In genomic region chr17:25433617-25434606, GRCm38 (mm10) we compare ENCODE assay signal across 8 mouse cellular contexts. TPM values are rescaled to one million over a fixed set of nuclear protein-coding genes. Genes with fewer than 3 reads are reported as not detected.
A peak's percentile ranks its signal among the peaks of the same experiment; 100 is the strongest.
DNase-seq lines count a peak whose midpoint lies in the region; ATAC-seq lines count a peak whose summit lies in the region.

Cacna1h (minus strand) TSS chr17:25433783.

- peaks cover 91% of the 10 kb centered on the region for H3K27me3 ChIP-seq in megakaryocyte, embryonic 14.5 days (replicated peaks)
- peaks cover 12% of the 10 kb centered on the region for H3K27me3 ChIP-seq in embryonic facial prominence, embryonic 13.5 days

- H3K27ac ChIP-seq in embryonic facial prominence, embryonic 13.5 days: peak within 1 kb of the TSS; percentile 89

- H3K4me2 ChIP-seq in embryonic facial prominence, embryonic 13.5 days: peak within 1 kb of the TSS; percentile 93

- intact Hi-C loops in heart, postnatal 10 days (cut with DNase I): loop anchor here (2.0 kb wide), 1 partner anchor 33 kb away; no protein-coding TSS in a partner anchor

- H3K36me3 ChIP-seq in megakaryocyte, embryonic 14.5 days (replicated peaks; ENCODE audit: low read length): no peaks in the 10 kb centered on the region
- H3K36me3 ChIP-seq in embryonic facial prominence, embryonic 13.5 days: peaks cover 5% of the 10 kb centered on the region

- no peak for ATAC-seq in megakaryocyte, adult 5-6 weeks (ENCODE audit: poor library complexity, severe bottlenecking)
- ATAC-seq in embryonic facial prominence, embryonic 13.5 days (ENCODE audit: insufficient number of reproducible peaks, insufficient read depth, low FRiP score, low TSS enrichment, low read depth): peak; percentile 84
- ATAC-seq in erythroid progenitor cell, adult 5-6 weeks (replicated peaks; ENCODE audit: low FRiP score, poor library complexity, severe bottlenecking): no peak

- peaks cover 14% of the 10 kb centered on the region for H3K4me1 ChIP-seq in megakaryocyte, embryonic 14.5 days
- peaks cover 64% of the 10 kb centered on the region for H3K4me1 ChIP-seq in embryonic facial prominence, embryonic 13.5 days

- H3K4me3 ChIP-seq in megakaryocyte, embryonic 14.5 days (replicated peaks): peak within 1 kb of the TSS; percentile 71
- peak within 1 kb of the TSS; percentile 84 for H3K4me3 ChIP-seq in embryonic facial prominence, embryonic 13.5 days

- peaks cover 4% of the 10 kb centered on the region; the same call in 1 of the 2 replicates for H3K9me3 ChIP-seq in megakaryocyte, embryonic 14.5 days
- H3K9me3 ChIP-seq in embryonic facial prominence, embryonic 13.5 days: no peaks in the 10 kb centered on the region

- H3K9ac ChIP-seq in embryonic facial prominence, embryonic 13.5 days: peak within 1 kb of the TSS; percentile 86

- DNase-seq in heart, postnatal 10 days: peak; percentile 55 to 70
- peak; percentile 79 to 84 for DNase-seq in layer of hippocampus, postnatal 14 days (ENCODE audit: low spot score in 2 of 2)
- DNase-seq in lung, postnatal 14 days: peak; percentile 32
- peak; percentile 66 for DNase-seq in right cerebral cortex, postnatal 25 days

- WGBS in embryonic facial prominence, embryonic 13.5 days: under 1% methylated on average over 88 of the region's 103 CpGs

RNA-seq across cellular contexts. Expression of gene Cacna1h, which starts in this region (rescaled TPM):
- polyA plus RNA-seq in megakaryocyte, embryonic 14.5 days (2012; ENCODE audit: insufficient read depth, low replicate concordance): not detected in 2 replicates
- total RNA-seq in megakaryocyte, adult 5-6 weeks (2015): 0.05 TPM in 1 of 2 replicates, not detected in the other
- not detected in 2 replicates for total RNA-seq in megakaryocyte, adult 5-6 weeks (2017)
- polyA plus RNA-seq in embryonic facial prominence, embryonic 13.5 days (2015; fragmentation: Nextera tagmentation; extraction: Ambion mirVana): 6.2 and 8.6 TPM in 2 replicates
- 1 to 10 TPM; 7.9 to 8.4 TPM for total RNA-seq in heart, postnatal 10 days (2021)
- 10 to 100 TPM; 80.9 to 98.4 TPM for total RNA-seq in layer of hippocampus, postnatal 14 days (2021)
- total RNA-seq in erythroid progenitor cell, adult 5-6 weeks (2015; ENCODE audit: low replicate concordance): 10.5 TPM in 1 of 2 replicates, not detected in the other
- total RNA-seq in erythroid progenitor cell, adult 5-6 weeks (2017; ENCODE audit: low replicate concordance): 0.91 and 2.3 TPM in 2 replicates

Comparison
In these comparisons a context has a peak if more than half of its experiments do, and no peak if none do; other contexts are left out.
1. RNA of gene Cacna1h (total RNA-seq): 80.9 to 98.4 TPM in layer of hippocampus, postnatal 14 days; 0.91 to 10.5 TPM in erythroid progenitor cell, adult 5-6 weeks, 7.9 to 8.4 TPM in heart, postnatal 10 days and 0.05 TPM in megakaryocyte, adult 5-6 weeks; every median in the first group is over 4 times any median in the second.
2. Peak in every context shown above with its lines, with median percentiles within 50 percentile points of each other: DNase-seq.